Mouse (Mus musculus) hindbrain, embryonic 10.5 days (tissue): ENCODE results near the gene Degs1. TPM values are rescaled to one million over a fixed set of nuclear protein-coding genes. Genes with fewer than 3 reads are reported as not detected.

Experiments
- DNase-seq: peaks from one replicate; pipeline ENCODE4 v3.0.0-alpha.2; 2017; ENCODE audit warnings: low spot score
- H3K27ac ChIP-seq: fragments of 300-500 bp; sonication (generic); 2 replicates; pipeline ENCODE4 v1.5.1; 2016; ENCODE audit warnings: mild to moderate bottlenecking, moderate library complexity
- H3K27me3 ChIP-seq: fragments of 300-500 bp; sonication (generic); 2 replicates; pipeline ENCODE4 v1.6.1; 2016; ENCODE audit warnings: mild to moderate bottlenecking; ENCODE audit not compliant: poor library complexity, insufficient read depth, severe bottlenecking
- H3K36me3 ChIP-seq: fragments of 300-500 bp; sonication (generic); 2 replicates; pipeline ENCODE4 v1.6.1; 2016; ENCODE audit warnings: mild to moderate bottlenecking, moderate library complexity
- H3K4me1 ChIP-seq: fragments of 300-500 bp; sonication (generic); replicated peaks from 2 replicates; pipeline ENCODE4 v1.6.1; 2016; ENCODE audit warnings: mild to moderate bottlenecking
- H3K4me3 ChIP-seq: fragments of 300-500 bp; sonication (generic); 2 replicates; pipeline ENCODE4 v1.5.1; 2016; ENCODE audit warnings: mild to moderate bottlenecking, moderate library complexity
- H3K9me3 ChIP-seq: fragments of 300-500 bp; sonication (generic); 2 replicates; pipeline ENCODE4 v1.6.1; 2016; ENCODE audit warnings: mild to moderate bottlenecking, moderate library complexity
- WGBS: fragments of 180-500 bp; shearing (Covaris S2); methylation state at CpG from one replicate; pipeline ENCODE4 v1.1.7; 2016; 5-methylcytosine and 5-hydroxymethylcytosine counted together
- polyA plus RNA-seq: library from polyadenylated mRNA; unstranded; fragments of >200 nt; fragmentation: Nextera tagmentation; extraction: Ambion mirVana; gene quantifications from 2 replicates; pipeline ENCODE4 v1.2.1, GENCODE M21; 2016

The Degs1 gene
- polyA plus RNA-seq, 1 experiment from 2014 or later, result 67.7 TPM

GRCm38 (mm10) chr1:182238056-182238703, 44.4 kb downstream of the Degs1 start:
- Histone ChIP-seq H3K4me1 (no peaks in the 10 kb centered on the region), H3K27ac (no peak overlapping the region), H3K36me3 (no peaks in the 10 kb centered on the region), H3K9me3 (no peaks in the 10 kb centered on the region), H3K4me3 (no peak overlapping the region), H3K27me3 (no peaks in the 10 kb centered on the region)
- DNase-seq, result no peak
- WGBS, result 76% methylated on average over 7 of the region's 7 CpGs

- no peak for DNase-seq
- Histone ChIP-seq H3K27me3 (no peaks in the 10 kb centered on the region), H3K27ac (no peak overlapping the region), H3K36me3 (no peaks in the 10 kb centered on the region), H3K9me3 (no peaks in the 10 kb centered on the region), H3K4me3 (no peak overlapping the region), H3K4me1 (no peaks in the 10 kb centered on the region)
- 79% methylated on average over 1 of the region's 1 CpGs for WGBS
Observed at GRCm38 (mm10) chr1:182237386-182237785, 45.2 kb downstream of the Degs1 start.

- Histone ChIP-seq H3K4me3 (no peak overlapping the region), H3K9me3 (peaks cover 9% of the 10 kb centered on the region; the same call in 1 of the 2 replicates), H3K27ac (no peak overlapping the region), H3K36me3 (no peaks in the 10 kb centered on the region), H3K4me1 (no peaks in the 10 kb centered on the region), H3K27me3 (no peaks in the 10 kb centered on the region)
- 90% methylated on average over 4 of the region's 4 CpGs for WGBS
- no peak for DNase-seq
Observed at GRCm38 (mm10) chr1:182235174-182235573, 47.4 kb downstream of the Degs1 start.

- H3K27me3 ChIP-seq, result no peaks in the 10 kb centered on the region
- no peak for DNase-seq
- no peaks in the 10 kb centered on the region for H3K4me1 ChIP-seq
- no peak overlapping the region for H3K4me3 ChIP-seq
- H3K36me3 ChIP-seq, result no peaks in the 10 kb centered on the region
- WGBS, result 88% methylated on average over 4 of the region's 4 CpGs
- peaks cover 9% of the 10 kb centered on the region; the same call in 1 of the 2 replicates for H3K9me3 ChIP-seq
- H3K27ac ChIP-seq, result no peak overlapping the region
Observed at GRCm38 (mm10) chr1:182229381-182229780, 53.2 kb downstream of the Degs1 start.

- H3K27me3 ChIP-seq, result no peaks in the 10 kb centered on the region
- DNase-seq, result no peak
- WGBS, result 71% methylated on average over 12 of the region's 12 CpGs
- peaks cover 9% of the 10 kb centered on the region; the same call in 1 of the 2 replicates for H3K9me3 ChIP-seq
- H3K4me1 ChIP-seq, result no peaks in the 10 kb centered on the region
- H3K4me3 ChIP-seq, result no peak overlapping the region
- no peak overlapping the region for H3K27ac ChIP-seq
- H3K36me3 ChIP-seq, result no peaks in the 10 kb centered on the region
Observed at GRCm38 (mm10) chr1:182227141-182227963, 55.3 kb downstream of the Degs1 start.

GRCm38 (mm10) chr1:182226261-182226660, 56.3 kb downstream of the Degs1 start:
- no peak overlapping the region for H3K4me3 ChIP-seq
- peaks cover 7% of the 10 kb centered on the region; the same call in 1 of the 2 replicates for H3K9me3 ChIP-seq
- H3K4me1 ChIP-seq, result no peaks in the 10 kb centered on the region
- H3K36me3 ChIP-seq, result no peaks in the 10 kb centered on the region
- 86% methylated on average over 9 of the region's 9 CpGs for WGBS
- no peaks in the 10 kb centered on the region for H3K27me3 ChIP-seq
- no peak for DNase-seq
- H3K27ac ChIP-seq, result no peak overlapping the region

Other genes with a start within 250 kb of the Degs1 start
- gene Srp9, start 158.1 kb downstream of the Degs1 start, polyA plus RNA-seq, result 167 and 168 TPM in 2 replicates
- gene Vmn1r1, start 118.3 kb downstream of the Degs1 start, polyA plus RNA-seq, result not detected in 2 replicates
- 20.0 and 23.5 TPM in 2 replicates for gene Fbxo28, start 58.8 kb upstream of the Degs1 start, polyA plus RNA-seq
- 24.2 and 25.8 TPM in 2 replicates for gene Trp53bp2, start 126.4 kb upstream of the Degs1 start, polyA plus RNA-seq
- 91.3 and 105 TPM in 2 replicates for gene Capn2, start 234.8 kb upstream of the Degs1 start, polyA plus RNA-seq